Mouse (Mus musculus): Measurements from ENCODE around the gene Olfr749.
"Not testable (repeated sequence)": the region's sequence is repeated elsewhere in the genome, so short reads cannot be mapped to it uniquely, and the experiment has no call there.

Olfr749 gene

DNA sequence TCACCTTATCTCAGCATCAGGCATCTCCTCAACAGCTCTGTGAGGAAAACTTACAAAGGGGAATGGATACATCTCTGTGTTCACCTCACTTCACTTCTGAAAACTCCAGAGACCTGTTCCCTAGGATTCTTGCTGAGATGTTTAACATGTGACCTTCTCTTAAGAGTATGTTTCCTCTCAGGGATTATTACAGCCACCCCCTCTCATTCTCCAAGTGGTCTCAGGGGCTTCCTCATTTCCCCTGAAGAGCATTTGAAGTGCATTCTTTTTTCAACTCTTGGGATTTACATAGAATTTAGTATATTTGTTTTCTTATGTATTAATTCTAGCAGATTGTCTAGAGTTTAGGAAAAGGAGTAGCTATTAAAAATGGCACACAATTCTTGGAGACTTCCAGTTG, at the start of gene Olfr749:
TSS of gene Olfr749 (minus strand) at position 101 of the 400 bp plus-strand sequence.
- no peak for DNase-seq (ENCODE audit: low spot score)

- DNase-seq (ENCODE audit: low spot score), result no peak
These were observed 43.3 kb upstream of the Olfr749 start for GRCm38 (mm10) chr14:50788157-50788556.

GRCm38 (mm10) chr14:50785251-50785637, 40.4 kb upstream of the Olfr749 start, which contains the start of gene Ttc5:
Gene Ttc5 (minus strand): TSS chr14:50785519.
- DNase-seq (ENCODE audit: low spot score), result peak; percentile 89

DNA sequence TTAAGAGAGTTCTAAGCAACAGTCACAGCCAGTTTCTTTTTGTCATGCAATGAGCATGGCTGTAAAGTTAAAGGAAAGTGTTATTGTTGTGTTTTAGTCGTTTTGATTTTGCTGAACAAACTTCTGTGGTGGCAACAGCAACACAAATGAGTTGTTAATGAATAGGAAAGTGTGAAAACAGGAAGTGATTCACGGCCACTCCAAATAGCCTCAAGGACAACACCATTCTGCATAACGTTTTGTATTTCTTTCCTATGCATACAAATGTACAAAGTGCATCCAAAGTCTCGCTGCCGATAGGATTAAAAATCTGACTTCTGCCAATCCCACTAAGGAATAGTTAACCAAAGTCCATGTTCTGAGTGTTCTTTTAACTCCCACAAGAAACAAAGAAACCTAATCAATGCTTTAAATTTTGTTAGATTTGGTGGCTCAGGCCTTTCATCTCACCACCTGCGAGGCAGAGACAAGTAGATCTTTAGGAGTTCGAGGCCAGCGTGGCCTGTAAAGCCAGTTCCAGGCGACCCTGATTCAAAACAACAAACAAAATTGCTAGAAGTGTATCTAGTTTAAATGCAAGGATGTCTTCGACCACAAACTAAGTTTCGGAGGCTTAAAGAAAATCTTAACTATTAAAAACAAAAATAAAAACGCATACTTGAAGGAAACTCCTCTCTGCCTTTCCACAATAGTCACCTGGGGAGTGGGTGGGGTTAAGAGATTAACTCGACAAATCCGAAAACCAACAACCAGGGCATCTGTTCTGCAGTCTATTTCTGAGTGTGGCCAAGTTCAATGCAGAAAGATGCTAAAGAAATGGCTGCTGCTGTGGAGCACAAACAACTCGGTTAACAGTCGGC, 39.7 kb upstream of the Olfr749 start:
- DNase-seq (ENCODE audit: low spot score), result no peak

DNA sequence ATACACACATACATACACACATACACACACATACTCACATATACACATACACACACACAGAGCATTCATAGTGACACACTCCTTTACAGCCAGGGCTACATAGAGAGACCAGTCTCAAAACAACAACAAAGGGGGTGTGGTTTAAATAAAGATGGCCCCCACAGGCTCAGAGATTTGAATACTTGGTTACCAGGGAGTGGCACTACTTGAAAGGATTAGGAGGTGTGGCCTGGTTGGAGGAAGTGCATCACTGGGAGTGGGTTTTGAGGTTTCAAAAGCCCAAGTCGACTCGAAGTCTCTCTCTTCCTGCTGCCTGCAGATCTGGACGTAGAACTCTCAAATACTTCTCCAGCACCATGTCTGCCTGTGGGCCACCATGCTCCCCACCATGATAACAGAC, 37.3 kb upstream of the Olfr749 start:
- no peak for DNase-seq (ENCODE audit: low spot score)

DNA sequence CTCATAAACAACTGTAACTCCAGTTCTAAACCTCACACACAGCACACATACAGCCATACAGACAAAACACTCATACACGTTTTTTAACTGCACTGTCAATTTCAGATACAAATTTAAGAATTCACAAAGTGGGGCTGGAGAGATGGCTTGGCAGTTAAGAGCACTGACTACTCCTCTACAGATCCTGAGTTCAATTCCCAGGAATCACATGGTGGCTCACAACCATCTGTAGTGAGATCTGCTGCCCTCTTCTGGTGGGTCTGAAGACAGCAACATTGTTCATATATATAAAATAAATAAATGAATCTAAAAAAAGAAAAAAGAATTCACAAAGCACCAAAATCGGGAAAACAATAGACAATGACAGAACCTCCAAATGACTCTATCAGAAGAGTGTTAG, 26.4 kb upstream of the Olfr749 start:
- DNase-seq (ENCODE audit: low spot score), result no peak

DNA sequence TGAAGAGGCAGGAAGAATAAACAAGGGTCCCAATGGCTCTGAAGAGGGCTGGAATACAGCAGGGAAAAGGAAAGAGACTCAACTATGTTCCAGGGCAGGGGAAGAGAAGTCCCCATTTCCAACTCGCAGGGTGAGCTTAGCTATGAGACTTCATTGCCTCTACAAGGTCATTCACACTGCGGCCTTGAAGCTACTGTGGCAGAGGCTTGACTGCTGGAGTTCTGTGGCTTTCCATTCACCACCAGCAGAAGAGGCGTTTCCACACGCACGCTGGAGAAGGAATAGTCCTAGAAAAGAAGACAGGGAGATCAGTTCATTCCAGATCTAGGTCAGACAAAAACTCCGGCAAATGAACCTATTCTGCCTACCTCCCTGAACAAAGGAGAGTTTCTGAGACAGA, 20.8 kb upstream of the Olfr749 start:
- no peak for DNase-seq (ENCODE audit: low spot score)

GRCm38 (mm10) chr14:50758416-50759085, 13.7 kb upstream of the Olfr749 start:
- no peak for DNase-seq (ENCODE audit: low spot score)

DNA sequence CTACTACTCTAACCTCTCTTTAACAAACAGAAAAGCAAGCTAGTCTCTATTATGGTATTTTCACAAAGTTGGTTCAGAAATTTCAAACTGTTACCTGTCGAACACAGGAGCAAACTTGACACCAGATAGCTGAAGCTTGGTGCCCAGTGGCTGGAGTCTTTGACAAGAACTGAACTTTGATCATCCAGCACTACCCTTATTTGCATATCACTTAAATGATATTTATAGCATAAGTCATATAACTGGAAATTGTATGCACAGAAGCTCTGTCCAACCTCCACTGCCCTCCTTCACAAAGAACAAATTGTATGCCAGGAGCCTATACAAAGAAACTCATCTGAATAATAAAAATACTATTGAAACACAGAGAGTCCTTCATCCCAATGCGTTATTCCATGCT, 3.3 kb downstream of the Olfr749 start:
- no peak for DNase-seq (ENCODE audit: low spot score)

- DNase-seq (ENCODE audit: low spot score), result no peak
These were observed 4.6 kb downstream of the Olfr749 start for GRCm38 (mm10) chr14:50740334-50740733.

DNA sequence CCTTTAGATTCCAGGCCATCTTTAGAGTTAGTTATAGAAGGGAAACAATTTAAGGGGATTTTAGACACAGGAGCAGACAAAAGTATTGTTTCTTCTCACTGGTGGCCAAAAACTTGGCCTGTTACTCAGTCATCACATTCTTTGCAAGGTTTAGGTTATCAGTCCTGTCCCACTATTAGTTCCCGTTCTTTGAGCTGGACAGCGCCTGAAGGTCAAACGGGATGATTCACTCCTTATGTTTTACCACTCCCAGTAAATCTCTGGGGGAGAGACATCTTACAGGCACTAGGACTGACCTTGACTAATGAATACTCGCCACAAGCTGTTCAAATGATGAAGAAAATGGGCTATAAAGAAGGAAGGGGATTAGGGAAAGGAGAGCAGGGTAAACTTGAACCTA, 22.5 kb downstream of the Olfr749 start:
- not testable (repeated sequence) for DNase-seq (ENCODE audit: low spot score)

- not testable (repeated sequence) for DNase-seq (ENCODE audit: low spot score)
These were observed 25.0 kb downstream of the Olfr749 start for GRCm38 (mm10) chr14:50719875-50720274.

GRCm38 (mm10) chr14:50707073-50707472, 37.8 kb downstream of the Olfr749 start, which contains the start of gene Olfr748:
Gene Olfr748 (plus strand): TSS chr14:50707373.
- DNase-seq (ENCODE audit: low spot score), result no peak

- no peak for DNase-seq (ENCODE audit: low spot score)
These were observed 51.8 kb downstream of the Olfr749 start, which contains the start of gene Olfr747 for GRCm38 (mm10) chr14:50693106-50693505. Gene Olfr747 (minus strand): TSS chr14:50693206.
